Mouse (Mus musculus): ENCODE results near the gene Gm13277. TPM values are rescaled to one million over a fixed set of nuclear protein-coding genes. Genes with fewer than 3 reads are reported as not detected.
"Not testable (repeated sequence)": the region's sequence is repeated elsewhere in the genome, so short reads cannot be mapped to it uniquely, and the experiment has no call there.

The Gm13277 gene
- total RNA-seq, 2 experiments from 2014 or later = not detected

GRCm38 (mm10) chr4:88805761-88806160 lies 17.3 kb downstream of the Gm13277 start:
- DNase-seq (ENCODE audit: low spot score in 2 of 2); H3K4me3 ChIP-seq; H3K27ac ChIP-seq: not testable (repeated sequence)
- peak; percentile 21 for TF ChIP-seq CTCF (conservative IDR thresholded peaks at IDR 0.05)

GRCm38 (mm10) chr4:88815928-88816327 lies 27.5 kb downstream of the Gm13277 start, which contains the start of gene Ifna7:
Gene Ifna7 (plus strand): TSS chr4:88816228.
- no peak within 1 kb of the TSS for H3K27ac ChIP-seq
- H3K4me3 ChIP-seq = no peak within 1 kb of the TSS
- TF ChIP-seq CTCF (conservative IDR thresholded peaks at IDR 0.05) = no peak
- DNase-seq (ENCODE audit: low spot score in 2 of 2) = no peak

- TF ChIP-seq CTCF (conservative IDR thresholded peaks at IDR 0.05) = no peak
- no peak for DNase-seq (ENCODE audit: low spot score in 2 of 2)
- no peak within 1 kb of the TSS for H3K27ac ChIP-seq
- no peak within 1 kb of the TSS for H3K4me3 ChIP-seq
These were observed 31.2 kb downstream of the Gm13277 start, which contains the start of gene Ifna11 for GRCm38 (mm10) chr4:88819659-88820058. Gene Ifna11 (plus strand): TSS chr4:88819959.

- H3K4me3 ChIP-seq = no peak overlapping the region
- DNase-seq (ENCODE audit: low spot score in 2 of 2) = peak in 1 of 2 experiments; percentile 21
- no peak overlapping the region for H3K27ac ChIP-seq
- peak; percentile 82 for TF ChIP-seq CTCF (conservative IDR thresholded peaks at IDR 0.05)
These were observed 34.6 kb downstream of the Gm13277 start for GRCm38 (mm10) chr4:88822995-88823394.

GRCm38 (mm10) chr4:88827116-88827515 lies 38.7 kb downstream of the Gm13277 start, which contains the start of gene Ifna6:
Gene Ifna6 (plus strand): TSS chr4:88827416.
- not testable (repeated sequence) for DNase-seq (ENCODE audit: low spot score in 2 of 2); H3K27ac ChIP-seq; H3K4me3 ChIP-seq

- DNase-seq (ENCODE audit: low spot score in 2 of 2) = peak in 1 of 2 experiments; percentile 49
- Histone ChIP-seq H3K4me3 (no peak overlapping the region), H3K27ac (no peak overlapping the region)
- TF ChIP-seq CTCF (conservative IDR thresholded peaks at IDR 0.05) = peak; percentile 86
These were observed 42.1 kb downstream of the Gm13277 start for GRCm38 (mm10) chr4:88830523-88830922.

GRCm38 (mm10) chr4:88835225-88835624 lies 46.8 kb downstream of the Gm13277 start, which contains the start of gene Ifna5:
Gene Ifna5 (plus strand): TSS chr4:88835525.
- H3K4me3 ChIP-seq; DNase-seq (ENCODE audit: low spot score in 2 of 2); H3K27ac ChIP-seq: not testable (repeated sequence)

Other genes starting within 250 kb of the Gm13277 start
- not detected for gene Ifna15, start 230.4 kb upstream of the Gm13277 start, total RNA-seq (2021)
- not detected for gene Ifna14, start 216.8 kb upstream of the Gm13277 start, total RNA-seq (2021)
- gene Ifna9, start 196.2 kb upstream of the Gm13277 start, total RNA-seq (2021) = not detected
- not detected for gene Ifna12, start 185.3 kb upstream of the Gm13277 start, total RNA-seq (2021)
- not detected for gene C87499, start 154.2 kb upstream of the Gm13277 start, total RNA-seq (2021)
- gene Ifna13, start 144.2 kb upstream of the Gm13277 start, total RNA-seq (2021) = not detected
- gene Ifna16, start 111.7 kb upstream of the Gm13277 start, total RNA-seq (2021) = not detected
- not detected for gene Ifna2, start 104.7 kb upstream of the Gm13277 start, total RNA-seq (2021)
- not detected for gene Ifnab, start 97.3 kb upstream of the Gm13277 start, total RNA-seq (2021)
- 1 to 10 TPM; 1.3 to 1.5 TPM for gene Gm26566, start 66.8 kb upstream of the Gm13277 start, total RNA-seq (2021)
- 100 to 1,000 TPM; 105 to 107 TPM for gene Klhl9, start 66.2 kb upstream of the Gm13277 start, total RNA-seq (2021)
- gene Gm13271, start 33.8 kb upstream of the Gm13277 start, total RNA-seq (2021) = not detected
- not detected for gene Gm13283, start 28.5 kb upstream of the Gm13277 start, total RNA-seq (2021)
- not detected for gene Gm13290, start 14.8 kb upstream of the Gm13277 start, total RNA-seq (2021)
- gene Gm13289, start 11.7 kb upstream of the Gm13277 start, total RNA-seq (2021) = not detected
- gene Gm13272, start 8.8 kb upstream of the Gm13277 start, total RNA-seq (2021) = not detected
- not detected for gene Ifnz, start 6.5 kb upstream of the Gm13277 start, total RNA-seq (2021)
- not detected for gene Gm13276, start 2.9 kb upstream of the Gm13277 start, total RNA-seq (2021)
- not detected for gene Gm13278, start 2.9 kb downstream of the Gm13277 start, total RNA-seq (2021)
- gene Gm13275, start 5.9 kb downstream of the Gm13277 start, total RNA-seq (2021) = not detected
- not detected for gene Gm13279, start 8.8 kb downstream of the Gm13277 start, total RNA-seq (2021)
- not detected for gene Gm13285, start 11.0 kb downstream of the Gm13277 start, total RNA-seq (2021)
- not detected for gene Gm13287, start 14.6 kb downstream of the Gm13277 start, total RNA-seq (2021)
- gene Gm13288, start 16.9 kb downstream of the Gm13277 start, total RNA-seq (2021) = not detected
- not detected for gene Ifna7, start 27.6 kb downstream of the Gm13277 start, total RNA-seq (2021)
- gene Ifna11, start 31.3 kb downstream of the Gm13277 start, total RNA-seq (2021) = not detected
- not detected for gene Ifna6, start 38.8 kb downstream of the Gm13277 start, total RNA-seq (2021)
- not detected for gene Ifna5, start 46.9 kb downstream of the Gm13277 start, total RNA-seq (2021)
- not detected for gene Ifna4, start 53.2 kb downstream of the Gm13277 start, total RNA-seq (2021)
- gene Ifna1, start 61.5 kb downstream of the Gm13277 start, total RNA-seq (2021) = not detected
- gene Ifne, start 91.6 kb downstream of the Gm13277 start, total RNA-seq (2021) = not detected